Mouse (Mus musculus) heart, postnatal 0 days (tissue): Measurements from ENCODE around the gene Rai1. TPM values are rescaled to one million over a fixed set of nuclear protein-coding genes. Genes with fewer than 3 reads are reported as not detected.

Source experiments
- ATAC-seq: fragments of 200-750 bp; cut with Nextera tagmentation; 2 replicates; pipeline ENCODE4 v1.8.0; 2017; ENCODE audit warnings: low read depth, moderate number of reproducible peaks, moderate library complexity; ENCODE audit not compliant: insufficient read depth
- DNase-seq: peaks from one replicate; pipeline ENCODE4 v3.0.0-alpha.2; 2016; ENCODE audit warnings: low spot score
- H3K27ac ChIP-seq: fragments of 300-500 bp; sonication (generic); 2 replicates; pipeline ENCODE4 v1.5.1; 2014; ENCODE audit warnings: low read depth, mild to moderate bottlenecking
- H3K27me3 ChIP-seq: fragments of 300-500 bp; sonication (generic); 2 replicates; pipeline ENCODE4 v1.6.1; 2014; ENCODE audit warnings: low read length, mixed read lengths; ENCODE audit not compliant: control insufficient read depth, insufficient read depth
- H3K36me3 ChIP-seq: fragments of 300-500 bp; sonication (generic); replicated peaks from 2 replicates; pipeline ENCODE4 v1.6.1; 2014; ENCODE audit warnings: low read length, mixed read lengths; ENCODE audit not compliant: control insufficient read depth, insufficient read depth
- H3K4me1 ChIP-seq: fragments of 300-500 bp; sonication (generic); 2 replicates; pipeline ENCODE4 v1.6.1; 2014; ENCODE audit warnings: antibody characterized with exemption; ENCODE audit not compliant: control insufficient read depth, insufficient read depth
- H3K4me2 ChIP-seq: fragments of 300-500 bp; sonication (generic); 2 replicates; pipeline ENCODE4 v1.6.1; 2014; ENCODE audit warnings: low read depth, mild to moderate bottlenecking, low read length, moderate library complexity
- H3K4me3 ChIP-seq: fragments of 300-500 bp; sonication (generic); 2 replicates; pipeline ENCODE4 v1.5.1; 2014; ENCODE audit warnings: low read depth, low read length
- H3K9ac ChIP-seq: fragments of 300-500 bp; sonication (generic); replicated peaks from 2 replicates; pipeline ENCODE4 v1.6.1; 2014; ENCODE audit warnings: low read depth, low read length, mixed read lengths
- H3K9me3 ChIP-seq: fragments of 300-500 bp; sonication (generic); replicated peaks from 2 replicates; pipeline ENCODE4 v1.6.1; 2016; ENCODE audit warnings: low read length; ENCODE audit not compliant: control insufficient read depth
- CTCF ChIP-seq: IDR thresholded peaks from 2 replicates; pipeline ENCODE4 v1.5.1; 2016; ENCODE audit warnings: antibody characterized with exemption, control low read depth, low read depth
- EP300 ChIP-seq: IDR thresholded peaks from 2 replicates; pipeline ENCODE4 v1.6.1; 2016; ENCODE audit warnings: antibody characterized with exemption, low read depth
- WGBS: fragments of 180-500 bp; shearing (Covaris S2); extraction: QIAGEN DNeasy Blood & Tissue Kit; methylation state at CpG from one replicate; pipeline ENCODE4 v1.1.7; 2014; 5-methylcytosine and 5-hydroxymethylcytosine counted together
- polyA plus RNA-seq: library from polyadenylated mRNA; unstranded; fragments of >200 nt; fragmentation: Nextera tagmentation; extraction: Ambion mirVana; gene quantifications from 2 replicates; pipeline ENCODE4 v1.2.1, GENCODE M21; 2015
- total RNA-seq: library from RNA; depleted of rRNA; stranded (reverse); fragments of >200 nt; gene quantifications from 2 replicates; pipeline ENCODE4 v1.2.3, GENCODE M21; 2014; ENCODE audit warnings: low replicate concordance

Rai1 gene
- total and polyA plus RNA-seq, 2 experiments from 2014 or later: 10.2 to 28.1 TPM

DNA sequence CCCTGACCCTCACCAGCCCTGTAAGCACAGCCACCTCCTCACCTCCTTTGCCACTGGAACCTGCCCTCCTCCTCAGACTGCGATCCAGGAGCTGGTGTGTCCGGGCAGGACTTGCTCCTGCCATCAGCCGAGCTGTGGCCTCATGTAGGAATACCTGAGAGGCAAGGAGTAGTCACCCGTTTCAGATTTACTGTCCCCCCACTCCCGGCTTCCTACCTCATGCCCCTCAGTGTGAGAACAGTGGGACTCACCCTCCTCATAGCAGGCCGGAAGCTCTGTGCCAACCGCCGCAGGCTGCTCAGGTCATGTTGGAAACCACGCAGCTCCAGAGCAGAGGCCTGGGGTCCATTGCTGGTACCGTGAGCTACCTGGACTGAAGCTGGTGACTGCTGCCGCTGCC lies 95.6 kb downstream of the Rai1 start:
- no peak overlapping the region for H3K9ac ChIP-seq

DNA sequence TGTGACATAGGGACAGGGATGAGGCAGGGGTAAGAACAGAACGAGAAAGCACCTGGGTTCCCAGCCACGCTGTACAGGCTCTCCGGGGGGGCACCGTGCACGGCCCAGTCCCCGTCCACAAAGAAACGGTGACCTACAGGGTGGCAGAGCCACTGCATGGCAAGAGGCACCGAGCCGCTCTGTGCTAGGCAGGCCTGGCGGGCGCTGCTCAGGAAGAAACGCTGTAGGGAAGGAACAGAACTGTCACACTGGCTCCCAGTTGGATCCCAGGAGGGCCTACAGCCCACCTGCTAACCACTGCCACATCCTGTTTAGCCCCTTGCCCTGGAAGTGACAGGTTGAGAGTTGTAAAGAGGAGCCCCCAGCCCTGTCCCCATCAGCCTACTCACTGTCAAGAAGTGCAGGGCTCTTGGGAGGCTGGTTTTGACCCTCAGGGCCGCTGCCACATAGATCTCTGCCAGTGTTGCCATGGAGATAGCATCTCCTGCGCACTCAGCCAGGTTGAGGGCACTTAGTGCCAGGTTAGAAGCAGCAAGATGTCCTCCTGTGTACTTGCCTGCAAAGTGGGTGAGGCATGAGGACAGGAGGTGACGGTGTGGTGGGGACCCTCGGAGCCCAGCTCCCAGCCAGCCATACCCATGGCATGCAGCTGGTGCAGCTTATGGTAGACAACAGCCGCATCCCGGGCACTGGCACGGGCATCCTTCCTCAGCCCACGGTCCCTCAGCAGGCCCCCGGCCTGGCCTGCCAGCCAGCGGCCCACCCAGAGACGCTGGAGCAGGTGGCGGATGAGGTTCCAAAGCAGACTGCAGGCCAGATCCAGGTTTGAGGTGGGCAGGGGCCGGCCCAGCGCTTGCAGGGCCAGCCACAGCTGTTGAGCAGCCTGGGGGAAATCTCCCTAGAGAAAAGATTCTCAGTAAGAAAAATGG lies 98.2 kb downstream of the Rai1 start:
- DNase-seq: no peak
- H3K4me1 ChIP-seq: 0 out of 2 replicates have a peak, but pooled peaks cover 7% of the 10 kb centered on the region
- WGBS: 90% methylated on average over 26 of the region's 26 CpGs
- ATAC-seq: no peak
- H3K9ac ChIP-seq: no peak overlapping the region
- peaks cover 89% of the 10 kb centered on the region for H3K36me3 ChIP-seq
- H3K27me3 ChIP-seq: no peaks in the 10 kb centered on the region
- H3K27ac ChIP-seq: no peak overlapping the region
- no peak overlapping the region for H3K4me3 ChIP-seq
- no peak overlapping the region for H3K4me2 ChIP-seq
- TF ChIP-seq CTCF (no peak), EP300 (no peak)
- no peaks in the 10 kb centered on the region for H3K9me3 ChIP-seq

More for the DNA sequence above, 95.6 kb downstream of the Rai1 start:
- DNase-seq (no peak), ATAC-seq (no peak)
- Histone ChIP-seq H3K4me3 (no peak overlapping the region), H3K27me3 (no peaks in the 10 kb centered on the region), H3K27ac (0 out of 2 replicates have a peak overlapping the region, but pooled peaks have one; percentile 40), H3K9me3 (no peaks in the 10 kb centered on the region), H3K4me2 (no peak overlapping the region), H3K36me3 (peaks cover 83% of the 10 kb centered on the region), H3K4me1 (0 out of 2 replicates have a peak, but pooled peaks cover 10% of the 10 kb centered on the region)
- 87% methylated on average over 11 of the region's 11 CpGs for WGBS
- no peak for TF ChIP-seq EP300

DNA sequence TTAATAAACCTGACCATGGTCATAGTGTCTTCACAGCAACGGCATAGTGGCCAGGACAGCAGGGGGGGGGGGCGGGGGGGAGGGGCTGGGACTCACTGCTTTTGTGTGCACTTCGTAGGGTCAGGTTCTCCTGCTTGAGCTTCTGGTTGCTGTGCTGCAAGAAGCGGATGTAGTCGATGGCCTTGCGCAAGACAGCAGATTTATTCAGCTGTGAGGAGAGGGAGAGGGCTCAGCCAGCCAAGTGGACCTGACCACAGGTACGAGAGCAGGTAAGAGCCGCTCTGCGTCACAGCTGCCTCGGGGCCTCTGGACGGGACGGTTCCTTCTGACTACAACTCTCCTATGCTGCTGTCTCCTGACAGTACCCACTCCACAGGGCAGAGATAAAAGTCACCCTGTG lies 100.2 kb downstream of the Rai1 start:
- Histone ChIP-seq H3K9ac (no peak overlapping the region), H3K27ac (no peak overlapping the region), H3K4me3 (no peak overlapping the region), H3K36me3 (peaks cover 72% of the 10 kb centered on the region), H3K27me3 (no peaks in the 10 kb centered on the region), H3K9me3 (no peaks in the 10 kb centered on the region), H3K4me2 (no peak overlapping the region), H3K4me1 (peaks cover 24% of the 10 kb centered on the region)
- no peak for DNase-seq
- 83% methylated on average over 12 of the region's 12 CpGs for WGBS
- TF ChIP-seq EP300 (no peak), CTCF (no peak)
- ATAC-seq: no peak

DNA sequence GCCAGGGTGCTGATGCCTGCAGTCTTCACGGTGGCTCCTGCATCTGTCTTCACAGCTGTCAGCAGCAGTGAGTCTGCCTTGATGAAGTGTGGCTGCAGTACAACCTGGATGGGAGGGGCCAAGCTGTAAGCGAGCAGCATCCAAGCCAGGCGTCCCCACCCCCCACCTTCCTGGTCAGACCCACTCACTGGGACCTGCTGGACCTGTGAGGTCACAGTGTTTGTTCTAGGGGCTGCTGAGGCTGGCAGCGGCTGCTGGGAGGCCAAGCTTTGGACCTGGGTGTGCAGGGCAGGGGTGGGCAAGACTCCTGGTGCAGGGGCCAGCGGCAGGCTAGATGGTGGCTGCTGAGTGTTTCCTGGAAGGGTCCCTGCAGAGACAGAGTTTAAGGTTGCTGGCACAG lies 101.4 kb downstream of the Rai1 start:
- 62% methylated on average over 5 of the region's 5 CpGs for WGBS
- H3K4me1 ChIP-seq: peaks cover 32% of the 10 kb centered on the region
- no peak for DNase-seq
- peaks cover 60% of the 10 kb centered on the region for H3K36me3 ChIP-seq
- H3K27ac ChIP-seq: no peak overlapping the region
- no peak overlapping the region for H3K4me2 ChIP-seq
- H3K4me3 ChIP-seq: no peak overlapping the region
- no peaks in the 10 kb centered on the region for H3K9me3 ChIP-seq
- H3K9ac ChIP-seq: no peak overlapping the region
- no peaks in the 10 kb centered on the region for H3K27me3 ChIP-seq
- no peak for ATAC-seq
- no peak for TF ChIP-seq EP300
- TF ChIP-seq CTCF: no peak

DNA sequence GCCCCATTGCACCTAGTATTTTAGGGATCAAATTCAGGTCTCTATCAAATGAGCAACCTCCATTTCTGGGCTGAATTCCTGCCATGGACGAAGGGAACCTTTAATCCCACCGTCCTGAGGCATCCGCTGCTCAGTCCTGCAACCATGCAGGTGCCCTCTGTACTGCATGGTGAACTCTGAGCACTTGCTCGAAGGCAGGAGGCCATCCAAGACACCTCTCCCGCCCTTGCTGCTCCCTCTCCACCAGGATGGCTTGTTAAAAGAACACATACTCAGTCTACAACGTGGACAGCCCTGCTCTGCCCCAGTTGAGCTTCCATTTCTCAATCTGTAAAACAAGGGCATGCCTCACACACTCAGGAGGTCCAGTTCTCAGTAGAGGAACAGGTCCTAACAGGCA lies 103.4 kb downstream of the Rai1 start:
- Histone ChIP-seq H3K4me2 (peak overlapping the region; percentile 88), H3K4me3 (peak overlapping the region; percentile 52; the same call in 1 of the 2 replicates), H3K9ac (peak overlapping the region; percentile 52), H3K27ac (peak overlapping the region; percentile 84), H3K9me3 (no peaks in the 10 kb centered on the region), H3K27me3 (no peaks in the 10 kb centered on the region), H3K36me3 (peaks cover 40% of the 10 kb centered on the region), H3K4me1 (peaks cover 35% of the 10 kb centered on the region)
- TF ChIP-seq CTCF: no peak
- DNase-seq: no peak
- WGBS: 54% methylated on average over 6 of the region's 6 CpGs
- ATAC-seq: no peak
